Mouse (Mus musculus): Measurements from ENCODE around the gene Hist1h2bj.

Hist1h2bj gene

DNA sequence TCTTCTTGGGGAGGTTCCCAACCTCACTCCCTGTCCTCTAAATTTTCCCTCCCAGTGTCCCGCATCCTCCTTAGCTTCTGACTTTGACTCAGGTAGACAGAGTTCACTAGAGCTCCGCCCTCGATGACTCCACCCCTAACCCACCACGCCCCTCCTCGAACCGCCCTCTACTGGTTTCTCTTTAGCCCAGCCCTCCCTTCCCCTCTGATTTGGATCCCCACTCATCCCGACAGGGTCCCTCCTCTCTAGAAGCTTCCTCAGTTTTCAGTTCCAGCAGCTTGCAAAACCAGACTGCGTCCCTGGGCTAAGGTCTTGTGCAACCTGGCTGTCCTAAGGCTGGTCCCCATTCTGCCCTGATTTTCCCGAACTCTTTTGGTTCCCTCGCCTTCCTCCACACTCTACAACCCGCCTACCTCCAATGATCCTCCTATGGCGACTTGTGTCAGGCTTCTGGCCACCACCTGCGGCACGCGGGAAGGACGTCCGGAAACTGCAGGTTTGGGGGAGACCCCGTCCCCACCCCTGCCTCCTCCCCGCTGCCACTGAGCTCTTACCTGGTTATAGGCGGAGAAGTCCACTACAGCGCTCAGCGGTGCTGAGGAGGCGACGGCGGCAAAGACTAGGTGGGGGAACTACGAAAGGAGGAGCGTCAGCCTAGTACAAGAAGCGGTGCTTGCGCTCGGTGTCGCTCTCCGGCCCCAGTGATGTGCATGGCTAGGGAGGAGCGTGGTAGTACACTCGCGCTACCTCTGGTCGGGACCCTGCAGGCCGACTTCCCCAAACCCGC, 36.5 kb upstream of the Hist1h2bj start:
- TF ChIP-seq GATA4 (IDR thresholded peaks at IDR 0.05; ENCODE audit: insufficient replicate concordance, low read length) = no peak

DNA sequence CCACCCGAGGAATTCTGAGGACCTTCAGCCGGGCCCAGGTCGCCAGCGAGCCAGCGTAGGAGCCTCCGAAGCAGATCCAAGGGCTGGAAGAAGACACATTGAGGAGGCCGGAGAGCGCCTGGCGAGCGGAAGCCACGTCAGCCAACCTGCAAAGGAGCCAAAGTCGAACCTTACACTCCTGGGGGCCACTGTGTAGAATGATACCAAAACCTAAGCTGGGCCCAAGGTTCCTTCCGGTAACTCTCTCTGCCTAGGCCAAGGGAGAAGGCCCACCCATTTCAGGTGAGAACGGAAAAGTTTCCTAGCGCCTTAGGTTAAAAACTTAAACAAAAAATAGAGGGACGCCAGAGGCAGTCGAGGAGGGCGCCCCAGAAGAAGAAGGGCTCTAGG, 35.9 kb upstream of the Hist1h2bj start:
- TF ChIP-seq GATA4 (IDR thresholded peaks at IDR 0.05; ENCODE audit: insufficient replicate concordance, low read length) = no peak

DNA sequence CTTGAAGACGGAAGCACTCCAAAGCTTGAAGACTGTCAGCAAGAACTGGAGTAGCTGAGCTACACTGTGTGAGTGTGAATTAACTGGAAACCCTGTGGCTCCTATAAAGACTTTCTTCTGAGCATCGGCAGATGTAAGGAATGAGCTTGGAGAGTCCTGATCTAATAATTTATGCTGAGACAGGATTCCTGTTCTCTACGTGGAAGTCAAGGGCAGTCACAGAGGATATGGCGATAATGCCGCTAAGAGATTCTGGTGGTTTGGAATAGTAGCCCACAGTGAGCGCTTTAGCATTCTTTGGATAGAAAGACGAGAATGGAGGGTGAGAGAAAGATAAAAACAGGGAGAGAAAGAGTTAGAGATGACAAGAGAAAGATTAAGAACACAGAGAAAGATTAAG, 35.1 kb upstream of the Hist1h2bj start:
- TF ChIP-seq GATA4 (IDR thresholded peaks at IDR 0.05; ENCODE audit: insufficient replicate concordance, low read length) = no peak

DNA sequence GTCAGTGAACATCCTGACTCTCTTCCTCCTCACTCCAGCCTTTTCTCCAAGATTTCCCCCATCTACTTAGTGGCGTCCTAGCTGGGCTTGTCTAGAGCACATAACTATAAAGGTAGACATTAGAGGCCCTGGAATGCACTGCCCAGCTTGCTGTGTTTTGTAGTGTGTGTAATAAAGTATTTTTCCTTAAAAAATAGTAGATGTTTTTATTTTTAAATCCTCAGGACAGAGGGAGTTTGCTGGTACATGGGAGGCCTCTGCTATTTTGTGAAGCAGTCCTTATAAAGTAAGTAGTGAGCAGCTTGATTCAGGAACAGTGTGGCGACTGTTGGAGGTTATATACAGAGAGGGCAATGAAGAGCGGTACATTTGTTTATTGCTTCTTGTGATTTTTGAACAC, 34.3 kb upstream of the Hist1h2bj start:
- TF ChIP-seq GATA4 (IDR thresholded peaks at IDR 0.05; ENCODE audit: insufficient replicate concordance, low read length) = no peak

DNA sequence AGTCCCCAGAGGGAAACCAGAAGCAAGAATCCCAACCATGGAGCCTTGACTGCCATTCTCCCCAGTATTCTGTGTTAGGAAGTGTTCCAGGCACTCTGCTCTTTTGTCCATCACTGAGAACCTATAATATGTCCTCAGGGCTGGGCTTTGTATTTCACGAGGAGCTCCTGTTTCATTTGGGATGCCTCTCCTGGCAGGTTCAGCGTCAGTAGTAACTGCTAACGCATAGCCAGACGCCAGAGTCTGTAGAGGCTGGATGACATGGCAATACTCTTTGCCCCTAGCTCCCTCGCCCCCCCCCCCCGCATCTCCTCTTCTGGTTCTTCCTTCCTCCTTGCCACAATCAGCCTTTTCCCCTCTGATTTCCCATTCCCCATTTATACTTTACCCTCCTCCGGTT, 33.4 kb upstream of the Hist1h2bj start, which contains the start of gene Prss16:
Gene Prss16, minus strand, starts transcription at position 101 of the 400 bp plus-strand sequence.
- no peak for TF ChIP-seq GATA4 (IDR thresholded peaks at IDR 0.05; ENCODE audit: insufficient replicate concordance, low read length)

DNA sequence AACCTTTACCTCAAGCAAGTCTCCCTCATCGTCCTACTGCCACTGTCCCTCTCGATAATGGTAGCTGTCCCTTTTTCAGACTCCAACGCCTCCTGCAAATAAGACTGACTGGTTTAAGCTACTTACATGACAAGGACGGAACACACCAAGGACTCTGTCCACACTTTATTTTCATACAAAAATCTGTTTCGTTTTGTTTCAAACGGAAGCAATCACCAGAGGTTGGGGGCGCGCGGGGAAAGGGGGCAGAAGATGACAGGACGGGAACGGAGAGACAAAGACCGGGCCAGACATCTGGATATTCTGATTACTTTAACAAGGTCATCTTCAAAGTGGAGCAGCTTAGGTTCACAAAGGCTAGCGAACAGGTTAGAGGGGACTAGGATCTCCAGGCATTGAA, 29.3 kb upstream of the Hist1h2bj start:
- TF ChIP-seq GATA4 (IDR thresholded peaks at IDR 0.05; ENCODE audit: insufficient replicate concordance, low read length) = no peak

DNA sequence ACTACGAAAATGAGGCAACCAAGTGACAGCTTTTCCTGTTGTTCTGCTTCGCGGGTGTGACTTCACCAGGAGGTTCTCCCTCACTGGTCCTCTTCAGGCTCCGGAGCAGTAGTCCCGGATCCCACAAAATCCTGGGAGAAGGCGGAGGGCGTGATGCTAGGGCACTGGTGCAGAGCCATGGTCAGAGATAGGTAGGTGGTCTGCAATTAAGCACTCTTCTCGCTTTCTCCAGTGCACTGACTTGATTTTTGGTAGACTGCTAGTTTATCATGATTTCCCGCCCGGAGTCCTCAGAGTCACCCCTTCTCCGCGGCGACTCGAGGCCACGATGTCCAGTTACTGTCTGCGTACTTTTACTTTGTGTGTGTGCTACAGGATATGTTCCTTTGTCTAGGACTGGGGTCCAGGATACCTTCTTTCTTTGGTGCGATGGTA, 28.6 kb upstream of the Hist1h2bj start:
- TF ChIP-seq GATA4 (IDR thresholded peaks at IDR 0.05; ENCODE audit: insufficient replicate concordance, low read length) = no peak

DNA sequence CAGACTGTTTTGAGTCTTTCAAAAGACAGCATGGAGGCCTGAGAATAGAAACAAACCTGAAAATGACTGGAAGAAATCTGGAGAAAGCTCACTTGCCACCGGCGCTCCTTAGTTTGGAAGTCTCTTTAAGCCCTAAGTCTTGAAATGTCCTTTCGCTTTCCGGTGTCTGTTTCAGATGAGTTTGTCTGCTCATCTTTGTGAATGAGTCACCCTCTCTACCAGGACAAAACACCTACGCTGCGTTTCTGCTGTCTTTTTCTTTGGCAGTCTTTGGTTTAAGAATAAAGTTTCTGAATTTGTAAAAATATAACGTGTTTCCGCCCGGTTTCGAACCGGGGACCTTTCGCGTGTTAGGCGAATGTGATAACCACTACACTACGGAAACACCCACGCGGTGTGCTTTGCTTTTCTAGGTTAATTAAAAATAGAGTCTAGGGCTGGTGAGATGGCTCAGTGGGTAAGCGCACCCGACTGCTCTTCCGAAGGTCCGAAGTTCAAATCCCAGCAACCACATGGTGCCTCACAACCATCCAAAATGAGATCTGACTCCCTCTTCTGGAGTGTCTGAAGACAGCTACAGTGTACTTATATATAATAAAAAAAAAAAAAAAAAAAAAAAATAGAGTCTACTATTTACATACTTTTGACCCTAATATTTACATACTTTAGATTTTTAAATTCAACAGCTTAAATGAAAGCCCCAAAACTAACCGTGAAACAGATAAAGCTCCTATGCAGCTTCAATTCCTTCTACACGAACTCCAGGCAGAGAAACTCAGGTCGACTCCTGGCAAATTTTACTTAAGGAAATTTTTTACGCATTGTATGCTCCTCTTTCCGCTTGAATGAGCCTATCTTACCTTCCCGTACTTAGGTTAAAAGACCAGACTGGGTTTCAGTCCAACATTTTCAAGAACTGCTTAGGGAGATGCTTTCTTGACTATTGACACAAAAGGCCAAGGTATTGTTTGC, 27.2 kb upstream of the Hist1h2bj start:
- no peak for TF ChIP-seq GATA4 (IDR thresholded peaks at IDR 0.05; ENCODE audit: insufficient replicate concordance, low read length)

DNA sequence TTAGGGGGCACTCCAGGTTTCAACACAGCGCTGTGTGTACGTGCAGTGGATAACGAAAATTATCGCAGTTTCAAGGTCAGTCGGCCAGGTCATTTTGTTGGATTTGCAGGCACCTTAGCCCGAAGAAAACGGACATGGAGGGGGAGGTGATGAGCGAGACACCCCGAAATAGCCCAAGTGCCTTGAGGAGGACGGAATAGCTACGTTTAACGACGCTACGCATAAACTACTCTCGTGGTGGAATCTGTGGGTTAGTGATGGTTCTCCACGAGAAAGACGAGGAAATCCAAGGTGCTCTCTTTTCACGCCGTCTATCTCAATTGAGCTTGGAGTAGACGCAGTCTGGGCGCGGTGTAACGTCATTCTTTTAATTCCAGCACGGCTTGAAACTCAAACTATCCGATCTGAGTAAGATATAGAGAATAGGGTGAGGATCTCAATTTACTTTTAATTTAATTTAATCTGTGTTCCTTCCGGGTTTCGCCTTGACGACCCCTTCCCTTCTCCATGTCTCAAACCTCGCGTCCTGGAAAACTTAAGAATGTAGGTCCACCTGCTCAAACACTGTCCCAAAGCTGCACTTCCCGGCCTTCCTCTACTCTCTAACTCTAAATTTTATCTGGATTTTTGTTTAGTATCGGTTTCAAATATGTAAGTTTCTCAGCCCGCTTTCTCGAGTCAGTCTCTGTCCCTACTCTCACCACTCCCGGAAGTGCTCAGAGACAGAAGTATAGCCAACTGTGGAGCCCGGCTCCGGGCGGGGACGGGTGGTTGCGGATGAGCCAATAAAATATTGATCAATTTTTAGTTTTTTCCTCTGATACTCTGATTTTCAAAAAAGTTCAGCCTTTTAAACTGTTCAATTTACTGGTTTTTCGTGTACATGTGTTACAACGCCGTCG, 22.8 kb upstream of the Hist1h2bj start:
- no peak for TF ChIP-seq GATA4 (IDR thresholded peaks at IDR 0.05; ENCODE audit: insufficient replicate concordance, low read length)

DNA sequence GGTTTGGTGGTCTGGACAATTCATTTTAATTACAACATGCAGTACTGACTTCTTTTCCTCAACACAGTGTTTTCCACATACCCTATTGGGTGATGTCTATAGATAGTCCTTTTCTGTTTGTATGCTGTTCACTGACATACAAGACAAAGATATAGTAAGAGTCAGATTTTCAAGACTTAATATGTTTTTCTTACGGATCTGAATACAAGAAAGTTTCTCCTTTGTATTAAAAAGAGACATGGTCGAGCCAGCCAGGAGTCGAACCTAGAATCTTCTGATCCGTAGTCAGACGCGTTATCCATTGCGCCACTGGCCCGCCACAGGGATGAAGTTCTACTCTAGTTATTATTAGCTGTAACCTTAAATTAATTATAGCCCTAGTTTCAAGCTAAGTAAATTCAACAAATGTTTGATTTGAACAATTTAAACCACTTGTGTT, 22.1 kb upstream of the Hist1h2bj start:
- no peak for TF ChIP-seq GATA4 (IDR thresholded peaks at IDR 0.05; ENCODE audit: insufficient replicate concordance, low read length)

DNA sequence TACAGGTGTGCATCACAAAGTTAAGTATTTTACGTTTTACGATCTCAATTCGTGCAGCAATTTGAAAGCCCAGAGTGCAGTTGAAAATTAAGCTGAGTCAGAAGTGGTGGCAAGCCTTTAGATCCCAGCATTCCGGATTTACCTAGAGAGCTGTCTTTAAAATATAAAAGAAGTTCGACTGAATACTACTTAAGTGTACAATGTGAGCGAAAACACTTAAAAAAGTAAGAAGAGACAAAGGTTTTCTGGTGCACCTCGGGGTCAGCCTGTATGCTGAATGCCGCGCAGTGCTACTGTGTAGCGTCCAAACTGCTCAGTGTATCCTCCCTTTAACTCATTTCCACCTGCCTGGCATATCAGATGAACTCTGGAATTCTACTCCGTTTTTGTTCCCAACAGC, 21.4 kb upstream of the Hist1h2bj start:
- TF ChIP-seq GATA4 (IDR thresholded peaks at IDR 0.05; ENCODE audit: insufficient replicate concordance, low read length) = no peak

DNA sequence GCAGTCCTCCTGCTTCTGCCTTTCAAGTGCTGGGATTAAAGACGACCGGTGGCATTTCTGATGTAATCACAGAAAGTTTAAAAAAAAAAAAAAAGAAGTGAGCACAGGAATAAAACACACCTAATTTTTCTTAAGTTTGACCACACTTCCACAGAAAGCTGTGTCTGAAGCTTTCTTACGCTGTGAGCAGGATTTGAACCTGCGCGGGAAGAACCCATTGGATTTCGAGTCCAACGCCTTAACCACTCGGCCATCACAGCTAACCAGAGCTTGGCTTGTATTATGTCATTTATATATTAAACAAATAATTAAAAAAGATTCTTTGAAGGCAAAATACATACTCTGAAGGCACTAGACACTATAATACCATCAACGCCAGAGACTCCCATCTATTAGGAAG, 20.8 kb upstream of the Hist1h2bj start:
- TF ChIP-seq GATA4 (IDR thresholded peaks at IDR 0.05; ENCODE audit: insufficient replicate concordance, low read length) = no peak

DNA sequence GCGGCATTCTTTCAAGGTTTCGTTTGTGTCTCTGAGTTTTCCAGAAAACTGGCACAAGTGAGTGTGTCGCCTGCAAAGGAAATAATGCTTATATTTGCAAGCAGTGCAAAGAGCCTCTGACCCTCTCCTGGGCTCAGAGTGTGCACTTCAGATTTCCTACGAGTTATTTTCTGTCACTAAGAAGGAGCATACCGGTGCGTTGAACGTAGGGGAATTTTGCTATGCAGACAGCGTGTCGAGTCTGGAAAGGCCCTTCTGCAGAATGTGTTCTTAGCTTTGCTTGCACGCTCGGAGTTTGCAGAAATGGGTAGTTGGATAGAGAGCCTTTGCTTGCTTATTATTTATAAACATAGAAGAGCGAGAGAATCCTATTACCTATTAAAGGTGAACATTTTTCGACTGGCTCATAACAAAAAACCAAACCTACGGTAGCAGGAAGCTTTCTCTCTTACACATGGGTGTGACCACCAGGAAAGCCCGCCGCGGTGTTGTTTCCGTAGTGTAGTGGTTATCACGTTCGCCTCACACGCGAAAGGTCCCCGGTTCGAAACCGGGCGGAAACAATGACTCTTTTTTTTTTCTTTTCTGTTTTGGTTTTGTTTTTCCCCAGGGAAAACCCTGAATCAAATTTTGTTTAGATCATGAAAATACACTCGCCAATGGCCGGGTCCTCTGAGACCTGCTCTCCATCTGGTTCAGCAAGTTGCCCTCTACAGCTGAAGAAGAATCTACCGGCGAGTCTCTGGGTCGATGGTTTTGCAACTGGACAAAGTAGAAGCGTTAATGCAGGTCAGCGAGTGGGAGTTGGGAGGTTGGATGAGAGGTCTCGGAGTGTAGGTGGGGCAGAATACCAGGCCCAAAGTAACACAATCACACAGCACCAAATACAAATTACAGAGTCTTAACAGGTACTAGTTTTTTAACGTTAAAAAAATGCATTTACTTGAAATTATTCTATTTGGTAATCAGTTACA, 16.7 kb upstream of the Hist1h2bj start:
- no peak for TF ChIP-seq GATA4 (IDR thresholded peaks at IDR 0.05; ENCODE audit: insufficient replicate concordance, low read length)
